Mouse (Mus musculus): ENCODE measurements at regions not wholly inside any gene's neighbourhood (a gene's known extent, or its start where the extent isn't known, plus 50 kb on each side); places are given as distances from the start of the nearest gene placed in this dataset.

DNA sequence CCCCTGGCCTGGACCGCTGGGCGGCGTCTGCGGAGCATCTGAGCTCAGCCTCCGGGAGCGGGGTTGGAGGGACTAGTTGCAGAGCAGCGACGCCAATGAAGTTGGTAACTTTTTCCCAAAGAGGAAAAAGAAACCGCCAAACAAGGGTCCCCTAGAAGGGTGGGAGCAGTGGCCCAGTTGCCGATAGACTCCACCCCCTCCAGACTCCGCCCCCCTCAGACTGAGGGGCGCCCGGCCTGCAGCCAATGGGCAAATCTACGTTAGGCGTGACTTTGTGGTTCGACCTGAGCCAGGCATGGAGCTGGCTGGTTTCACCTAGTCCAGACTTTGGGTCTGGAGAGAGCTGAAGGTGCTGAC, 76.8 kb upstream of the Hmga2 start:
- TF ChIP-seq POLR2A (IDR thresholded peaks at IDR 0.05; ENCODE audit: low read depth, low read length) (no peak), CTCF (conservative IDR thresholded peaks at IDR 0.05; ENCODE audit: insufficient read depth, insufficient read length, low read depth, low read length) (no peak)

Measured in kidney, adult 2 months (tissue).